Mouse (Mus musculus) embryonic fibroblast, embryonic 13.5 days (primary cell): ENCODE results near the gene Vav2. TPM values are rescaled to one million over a fixed set of nuclear protein-coding genes. Genes with fewer than 3 reads are reported as not detected.
A peak's percentile ranks its signal among the peaks of the same experiment; 100 is the strongest.

Source experiments
- H3K27ac ChIP-seq: 2 replicates; pipeline ENCODE4 v1.5.1; 2012; ENCODE audit warnings: low read length, control low read depth, inconsistent platforms; ENCODE audit not compliant: insufficient read depth
- H3K4me1 ChIP-seq: 2 replicates; pipeline ENCODE4 v1.6.1; 2011; ENCODE audit warnings: low read length; ENCODE audit not compliant: control insufficient read depth, insufficient read depth
- H3K4me3 ChIP-seq: 2 replicates; pipeline ENCODE4 v1.5.1; 2011; ENCODE audit warnings: mild to moderate bottlenecking, control low read depth, low read length; ENCODE audit not compliant: insufficient read depth
- CTCF ChIP-seq: IDR thresholded peaks from 2 replicates; pipeline ENCODE4 v1.5.1; 2011; ENCODE audit warnings: mild to moderate bottlenecking, control low read depth, low read length, moderate library complexity, borderline replicate concordance; ENCODE audit not compliant: insufficient read depth
- POLR2A ChIP-seq: IDR thresholded peaks from 2 replicates; pipeline ENCODE4 v1.6.1; 2011; ENCODE audit warnings: low read depth, mild to moderate bottlenecking, control low read depth, low read length, moderate library complexity
- polyA plus RNA-seq: library from polyadenylated mRNA; stranded (reverse); fragments of >200 nt; gene quantifications from 2 replicates; pipeline ENCODE4 v1.2.4, GENCODE M21; 2011; ENCODE audit warnings: low read depth; ENCODE audit not compliant: missing spikeins, insufficient read length

Vav2 gene
- polyA plus RNA-seq, 1 experiment: 8.6 TPM

GRCm38 (mm10) chr2:27286971-27287710 lies 139.7 kb downstream of the Vav2 start:
- H3K27ac ChIP-seq: no peak overlapping the region
- TF ChIP-seq POLR2A (no peak), CTCF (no peak)
- 0 out of 2 replicates have a peak, but pooled peaks cover 4% of the 10 kb centered on the region for H3K4me1 ChIP-seq
- no peak overlapping the region for H3K4me3 ChIP-seq

DNA sequence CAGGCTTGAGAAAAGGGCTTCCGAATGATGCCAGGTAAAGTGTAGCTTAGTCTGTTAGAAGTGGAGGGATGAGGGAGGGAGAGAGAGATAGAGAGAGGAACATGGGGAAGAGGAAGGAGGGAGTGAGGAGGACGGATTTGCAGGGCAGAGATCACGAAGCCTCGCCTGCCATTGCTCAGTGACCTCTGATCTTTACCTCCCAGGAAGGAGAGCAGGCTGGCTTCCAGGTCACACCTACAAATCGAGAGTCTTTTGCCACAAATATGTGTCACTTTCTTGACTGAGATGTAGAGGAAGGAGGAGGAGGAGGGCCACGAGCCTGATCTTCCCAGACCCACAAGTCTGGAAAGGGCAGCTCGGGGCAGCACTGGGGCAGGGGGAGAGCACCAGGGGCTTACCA lies 142.4 kb downstream of the Vav2 start:
- H3K4me1 ChIP-seq: 0 out of 2 replicates have a peak, but pooled peaks cover 4% of the 10 kb centered on the region

DNA sequence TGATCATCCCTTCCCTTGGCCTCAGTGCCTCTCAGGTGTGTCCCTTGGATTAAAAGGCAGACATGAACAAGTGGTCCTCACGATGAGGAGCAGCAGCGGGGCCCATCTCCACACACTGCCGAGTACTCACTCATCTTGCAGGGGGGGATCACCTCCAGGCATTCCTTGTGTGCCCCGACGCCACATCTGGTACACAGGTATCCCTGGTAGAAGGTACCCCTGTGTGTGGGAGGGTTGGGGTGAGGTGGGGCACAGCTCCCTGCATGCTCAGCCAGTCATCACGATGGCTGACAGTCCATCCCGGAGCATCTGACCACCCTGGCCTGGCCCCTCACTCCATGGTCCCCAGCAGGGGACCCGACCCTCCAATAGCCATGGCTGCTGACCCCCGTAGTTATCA lies 145.1 kb downstream of the Vav2 start:
- TF ChIP-seq CTCF (no peak), POLR2A (no peak)
- Histone ChIP-seq H3K27ac (no peak overlapping the region), H3K4me1 (no peaks in the 10 kb centered on the region), H3K4me3 (no peak overlapping the region)

More for the DNA sequence above, 142.4 kb downstream of the Vav2 start:
- no peak overlapping the region for H3K27ac ChIP-seq
- TF ChIP-seq POLR2A (no peak), CTCF (no peak)
- H3K4me3 ChIP-seq: no peak overlapping the region

GRCm38 (mm10) chr2:27280920-27281611 lies 145.8 kb downstream of the Vav2 start:
- Histone ChIP-seq H3K27ac (no peak overlapping the region), H3K4me1 (no peaks in the 10 kb centered on the region), H3K4me3 (no peak overlapping the region)
- TF ChIP-seq CTCF: peak; percentile 53; the same call in 1 of the 2 replicates
- no peak for TF ChIP-seq POLR2A

- no peak for TF ChIP-seq POLR2A
- TF ChIP-seq CTCF: no peak
- Histone ChIP-seq H3K4me1 (no peaks in the 10 kb centered on the region), H3K27ac (no peak overlapping the region), H3K4me3 (no peak overlapping the region)
Measured at GRCm38 (mm10) chr2:27278859-27279258, 148.0 kb downstream of the Vav2 start.

DNA sequence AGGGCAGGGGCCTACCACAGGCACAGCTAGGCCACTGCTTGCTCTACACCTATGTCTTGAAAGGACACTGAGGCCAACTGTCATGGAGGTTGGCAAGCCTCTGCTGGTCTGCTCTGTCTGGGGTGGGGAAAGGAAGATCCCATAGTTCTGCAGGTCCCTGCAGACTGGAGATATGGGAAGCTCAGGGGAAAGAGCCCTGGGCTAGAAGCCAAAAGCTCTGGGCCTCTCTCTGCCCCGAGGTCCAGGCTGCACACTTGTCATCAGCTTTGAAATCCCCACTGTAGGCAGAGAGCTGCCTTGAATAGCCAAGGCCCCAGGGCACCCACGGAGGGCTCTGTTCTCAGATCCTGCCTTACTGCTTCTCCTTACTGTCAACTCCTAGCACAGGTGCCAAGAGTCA lies 158.5 kb downstream of the Vav2 start:
- Histone ChIP-seq H3K27ac (no peak overlapping the region), H3K4me3 (no peak overlapping the region), H3K4me1 (no peaks in the 10 kb centered on the region)
- no peak for TF ChIP-seq POLR2A
- no peak for TF ChIP-seq CTCF

- Histone ChIP-seq H3K4me1 (no peaks in the 10 kb centered on the region), H3K4me3 (no peak overlapping the region), H3K27ac (no peak overlapping the region)
- no peak for TF ChIP-seq CTCF
Measured at GRCm38 (mm10) chr2:27265819-27266218, 161.0 kb downstream of the Vav2 start.

- TF ChIP-seq POLR2A (no peak), CTCF (no peak)
- Histone ChIP-seq H3K27ac (no peak overlapping the region), H3K4me3 (no peak overlapping the region), H3K4me1 (no peaks in the 10 kb centered on the region)
Measured at GRCm38 (mm10) chr2:27262984-27263383, 163.8 kb downstream of the Vav2 start.

GRCm38 (mm10) chr2:27251434-27251833 lies 175.4 kb downstream of the Vav2 start:
- TF ChIP-seq POLR2A: no peak
- no peak for TF ChIP-seq CTCF
- Histone ChIP-seq H3K4me3 (no peak overlapping the region), H3K4me1 (no peaks in the 10 kb centered on the region), H3K27ac (no peak overlapping the region)

GRCm38 (mm10) chr2:27248211-27248610 lies 178.6 kb downstream of the Vav2 start, which contains the start of gene Sardh:
TSS of gene Sardh (minus strand) at chr2:27248337.
- no peak for TF ChIP-seq CTCF
- TF ChIP-seq POLR2A: no peak
- H3K4me3 ChIP-seq: no peak within 1 kb of the TSS
- H3K4me1 ChIP-seq: no peaks in the 10 kb centered on the region
- H3K27ac ChIP-seq: peak within 1 kb of the TSS; percentile 42; the same call in 1 of the 2 replicates
